In the genomic region with DNA sequence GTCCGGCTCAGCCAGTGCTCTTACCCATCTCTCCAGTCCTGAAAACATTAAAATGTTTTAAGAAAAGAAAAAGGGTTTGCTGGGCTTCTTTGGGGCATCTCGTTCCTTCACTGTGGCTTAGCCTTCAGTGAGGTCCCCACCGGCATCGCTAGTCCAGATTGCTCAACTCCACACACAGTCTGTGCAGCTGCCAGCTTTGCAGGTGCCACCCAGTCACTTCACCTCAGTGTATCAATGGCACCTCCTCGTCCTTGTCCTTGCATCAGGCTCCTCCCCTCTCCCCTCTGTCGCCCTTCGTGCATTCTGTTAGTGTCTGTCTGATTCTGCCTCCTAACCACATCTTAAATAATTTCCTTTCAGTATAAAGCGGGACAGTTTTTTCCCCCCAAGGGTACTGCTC, we compare ENCODE assay signal across 19 mouse cellular contexts. TPM values are rescaled to one million over a fixed set of nuclear protein-coding genes. Genes with fewer than 3 reads are reported as not detected.
DNase-seq lines count a peak whose midpoint lies in the region; ATAC-seq and TF ChIP-seq lines count a peak whose summit lies in the region.
"Had no signal": no experiment of that assay in that cellular context is flagged by ENCODE, and none has a peak within 500 bp of the region (broad histone marks: within the 10 kb centered on the region; RNA-seq: fewer than 3 reads in every experiment).

No protein-coding gene starts in this region.

- no peak for TF ChIP-seq CTCF in layer of hippocampus, adult 2 months (conservative IDR thresholded peaks at IDR 0.05)
- TF ChIP-seq CTCF in cerebellum, adult 2 months (IDR thresholded peaks at IDR 0.05; ENCODE audit: borderline replicate concordance, insufficient read depth, low read depth, low read length) = no peak

- H3K27ac ChIP-seq in layer of hippocampus, adult 2 months = peak overlapping the region; percentile 47; the same call in 1 of the 2 replicates
- H3K27ac ChIP-seq in cerebellum, adult 2 months (ENCODE audit: insufficient read depth, low read length) = peak overlapping the region; percentile 92
- no peak overlapping the region for H3K27ac ChIP-seq in embryonic facial prominence, embryonic 10.5 days (replicated peaks)
- H3K27ac ChIP-seq: forebrain, embryonic 10.5 days; gastrocnemius, adult 2 months; heart, embryonic 10.5 days; neural tube, embryonic 15.5 days had no signal

- H3K9me3 ChIP-seq in embryonic facial prominence, embryonic 10.5 days = no peaks in the 10 kb centered on the region
- H3K9me3 ChIP-seq: forebrain, embryonic 10.5 days; heart, embryonic 10.5 days; neural tube, embryonic 15.5 days had no signal

- H3K27me3 ChIP-seq in cerebellum, adult 2 months (ENCODE audit: control insufficient read depth, insufficient read depth, low read length) = no peaks in the 10 kb centered on the region
- H3K27me3 ChIP-seq in embryonic facial prominence, embryonic 10.5 days (replicated peaks; ENCODE audit: low read depth, poor library complexity, severe bottlenecking) = no peaks in the 10 kb centered on the region
- H3K27me3 ChIP-seq: neural tube, embryonic 15.5 days had no signal

- peaks cover 42% of the 10 kb centered on the region for H3K4me1 ChIP-seq in cerebellum, adult 2 months (ENCODE audit: control insufficient read depth, insufficient read depth, low read length)
- no peaks in the 10 kb centered on the region for H3K4me1 ChIP-seq in embryonic facial prominence, embryonic 10.5 days

- 14% methylated on average over 8 of the region's 8 CpGs for WGBS in cerebellum, adult 2 months
- WGBS in embryonic facial prominence, embryonic 10.5 days = 82% methylated on average over 8 of the region's 8 CpGs

- no peaks in the 10 kb centered on the region for H3K36me3 ChIP-seq in embryonic facial prominence, embryonic 10.5 days (replicated peaks)
- H3K36me3 ChIP-seq: forebrain, embryonic 10.5 days; heart, embryonic 10.5 days; neural tube, embryonic 15.5 days had no signal

- no peak for DNase-seq in layer of hippocampus, adult 2 months (ENCODE audit: low spot score in 2 of 2)
- DNase-seq in layer of hippocampus, postnatal 25 days (ENCODE audit: extremely low spot score in 1 of 2, low spot score in 1 of 2) = no peak
- peak; percentile 35 for DNase-seq in ZHBTc4 (ENCODE audit: low read depth, low spot score)
- DNase-seq in cerebellum, adult 2 months = peak in 1 of 2 experiments; percentile 62
- no peak for DNase-seq in embryonic facial prominence, embryonic 10.5 days (ENCODE audit: low spot score)
- DNase-seq in layer of hippocampus, adult 8-10 months (ENCODE audit: low spot score in 2 of 2) = no peak
- DNase-seq: adrenal gland, postnatal 36 days; forebrain, postnatal 0 days; gastrocnemius, adult 2 months; kidney, adult 11 months; liver; spleen, adult 18-20 months had no signal

- peak; percentile 39 for ATAC-seq in megakaryocyte progenitor cell, adult 5-6 weeks (replicated peaks; ENCODE audit: poor library complexity)
- ATAC-seq: activated CD4-positive, CD25-positive, alpha-beta regulatory T cell, adult 4 months; forebrain, postnatal 0 days; midbrain, embryonic 16.5 days had no signal

- TF ChIP-seq POLR2A in cerebellum, adult 2 months (IDR thresholded peaks at IDR 0.05; ENCODE audit: borderline replicate concordance, insufficient read depth, low read length) = no peak

- H3K4me3 ChIP-seq in layer of hippocampus, adult 2 months = no peak overlapping the region
- H3K4me3 ChIP-seq in cerebellum, adult 2 months (replicated peaks; ENCODE audit: insufficient read depth, low read depth, low read length) = peak overlapping the region; percentile 20
- H3K4me3 ChIP-seq in embryonic facial prominence, embryonic 10.5 days = no peak overlapping the region
- H3K4me3 ChIP-seq: forebrain, embryonic 10.5 days; gastrocnemius, adult 2 months; heart, embryonic 10.5 days; neural tube, embryonic 15.5 days had no signal

RNA-seq across cellular contexts. Expression of gene Nmnat2, which starts 45.2 kb away (rescaled TPM):
- total RNA-seq in layer of hippocampus, adult 2 months (2021) = 100 to 1,000 TPM; 133 to 141 TPM
- total RNA-seq in layer of hippocampus, postnatal 25 days (2021) = 100 to 1,000 TPM; 124 to 128 TPM
- 120 and 131 TPM in 2 replicates for polyA plus RNA-seq in cerebellum, adult 2 months (2012; rRNA removed)
- total RNA-seq in megakaryocyte progenitor cell, adult 5-6 weeks (2015) = 0.20 TPM in 1 of 2 replicates, not detected in the other
- total RNA-seq in megakaryocyte progenitor cell, adult 5-6 weeks (2017) = 0.21 TPM in 1 of 2 replicates, not detected in the other
- 4.7 and 6.2 TPM in 2 replicates for polyA plus RNA-seq in embryonic facial prominence, embryonic 10.5 days (2016; fragmentation: Nextera tagmentation; extraction: Ambion mirVana)
- 100 to 1,000 TPM; 137 to 148 (median 140) TPM for total RNA-seq in layer of hippocampus, adult 8-10 months (2022)
- total RNA-seq: megakaryocyte, adult 5-6 weeks had no signal

Comparison
In these comparisons a context has a peak if more than half of its experiments do, and no peak if none do; other contexts are left out.
1. RNA of gene Nmnat2, which starts 45.2 kb away (total RNA-seq): 133 to 141 TPM in layer of hippocampus, adult 2 months, 137 to 148 TPM in layer of hippocampus, adult 8-10 months and 124 to 128 TPM in layer of hippocampus, postnatal 25 days; 0.20 to 0.21 TPM in megakaryocyte progenitor cell, adult 5-6 weeks; every median in the first group is over 100 times any median in the second.